Mouse (Mus musculus) heart, embryonic 14.5 days (tissue): ENCODE measurements around the gene Cnfn. TPM values are rescaled to one million over a fixed set of nuclear protein-coding genes. Genes with fewer than 3 reads are reported as not detected.

ENCODE experiments used
- ATAC-seq: fragments of 200-750 bp; cut with Nextera tagmentation; 2 replicates; pipeline ENCODE4 v1.8.0; 2017; ENCODE audit warnings: low read depth, moderate TSS enrichment; ENCODE audit not compliant: insufficient number of reproducible peaks, insufficient read depth, low FRiP score
- H3K27ac ChIP-seq, 2 experiments: fragments of 200-500 bp in 1 of 2; fragments of 300-500 bp in 1 of 2; sonication (generic) in 1 of 2; replicated peaks in 1 of 2; 2 replicates each; pipeline ENCODE4 v1.5.1; 2012 to 2014; ENCODE audit warnings: low read depth in 2 of 2, low read length in 2 of 2, control low read depth in 1 of 2, mild to moderate bottlenecking in 1 of 2, mixed read lengths in 1 of 2; ENCODE audit not compliant: control insufficient read depth in 1 of 2, insufficient read depth in 1 of 2
- H3K27me3 ChIP-seq: fragments of 300-500 bp; sonication (generic); 2 replicates; pipeline ENCODE4 v1.6.1; 2014; ENCODE audit warnings: mild to moderate bottlenecking, low read length, control low read depth; ENCODE audit not compliant: control insufficient read depth, insufficient read depth
- H3K36me3 ChIP-seq: fragments of 300-500 bp; sonication (generic); 2 replicates; pipeline ENCODE4 v1.6.1; 2014; ENCODE audit warnings: mild to moderate bottlenecking, control low read depth, low read length, mixed read lengths; ENCODE audit not compliant: control insufficient read depth, insufficient read depth
- H3K4me1 ChIP-seq, 2 experiments: fragments of 200-500 bp in 1 of 2; fragments of 300-500 bp in 1 of 2; sonication (generic) in 1 of 2; 2 replicates each; pipeline ENCODE4 v1.6.1; 2012 to 2014; ENCODE audit warnings: low read length in 2 of 2, control low read depth in 1 of 2, mixed read lengths in 1 of 2; ENCODE audit not compliant: control insufficient read depth in 2 of 2, insufficient read depth in 2 of 2
- H3K4me2 ChIP-seq: fragments of 300-500 bp; sonication (generic); 2 replicates; pipeline ENCODE4 v1.6.1; 2014; ENCODE audit warnings: mild to moderate bottlenecking, low read length
- H3K4me3 ChIP-seq, 2 experiments: fragments of 200-500 bp in 1 of 2; fragments of 300-500 bp in 1 of 2; sonication (generic) in 1 of 2; 2 replicates each; pipeline ENCODE4 v1.5.1; 2012 to 2014; ENCODE audit warnings: low read length in 2 of 2, mild to moderate bottlenecking in 2 of 2, control low read depth in 1 of 2, low read depth in 1 of 2, moderate library complexity in 1 of 2; ENCODE audit not compliant: control insufficient read depth in 1 of 2, insufficient read depth in 1 of 2
- H3K9ac ChIP-seq: fragments of 300-500 bp; sonication (generic); 2 replicates; pipeline ENCODE4 v1.6.1; 2014; ENCODE audit warnings: mild to moderate bottlenecking, low read length
- H3K9me3 ChIP-seq: fragments of 300-500 bp; sonication (generic); 2 replicates; pipeline ENCODE4 v1.6.1; 2016; ENCODE audit warnings: low read length, control low read depth; ENCODE audit not compliant: control insufficient read depth
- WGBS: fragments of 180-500 bp; shearing (Covaris S2); extraction: QIAGEN DNeasy Blood & Tissue Kit; methylation state at CpG from one replicate; pipeline ENCODE4 v1.1.7; 2014; 5-methylcytosine and 5-hydroxymethylcytosine counted together
- polyA plus RNA-seq: library from polyadenylated mRNA; unstranded; fragments of >200 nt; fragmentation: Nextera tagmentation; extraction: Ambion mirVana; gene quantifications from 2 replicates; pipeline ENCODE4 v1.2.1, GENCODE M21; 2014

Cnfn gene
- polyA plus RNA-seq, 1 experiment from 2014 or later = not detected

GRCm38 (mm10) chr7:25388916-25389315 lies 19.4 kb upstream of the Cnfn start:
- Histone ChIP-seq H3K4me2 (no peak overlapping the region), H3K27ac (no peak overlapping the region), H3K9me3 (no peaks in the 10 kb centered on the region), H3K4me1 (peaks cover 35 to 41% of the 10 kb centered on the region in 2 experiments), H3K9ac (no peak overlapping the region), H3K27me3 (no peaks in the 10 kb centered on the region), H3K36me3 (peaks cover 38% of the 10 kb centered on the region), H3K4me3 (no peak overlapping the region)
- WGBS = 67% methylated on average over 7 of the region's 7 CpGs
- no peak for ATAC-seq

- H3K4me1 ChIP-seq = peaks cover 33 to 38% of the 10 kb centered on the region in 2 experiments
- WGBS = 89% methylated on average over 18 of the region's 18 CpGs
- H3K9ac ChIP-seq = no peak overlapping the region
- H3K36me3 ChIP-seq = peaks cover 47% of the 10 kb centered on the region
- no peak overlapping the region for H3K4me2 ChIP-seq
- H3K27ac ChIP-seq = no peak overlapping the region
- H3K9me3 ChIP-seq = no peaks in the 10 kb centered on the region
- H3K4me3 ChIP-seq = no peak overlapping the region
- no peaks in the 10 kb centered on the region for H3K27me3 ChIP-seq
- ATAC-seq = no peak
Observed at GRCm38 (mm10) chr7:25387811-25388440, 18.4 kb upstream of the Cnfn start.

GRCm38 (mm10) chr7:25385850-25386555 lies 16.5 kb upstream of the Cnfn start:
- H3K27me3 ChIP-seq = no peaks in the 10 kb centered on the region
- 49% methylated on average over 12 of the region's 12 CpGs for WGBS
- H3K27ac ChIP-seq = peak overlapping the region; percentile 63 to 76
- peak; percentile 76 for ATAC-seq
- peak overlapping the region; percentile 55 for H3K9ac ChIP-seq
- peaks cover 32 to 38% of the 10 kb centered on the region in 2 experiments for H3K4me1 ChIP-seq
- no peak overlapping the region for H3K4me3 ChIP-seq
- peak overlapping the region; percentile 28 for H3K4me2 ChIP-seq
- peaks cover 63% of the 10 kb centered on the region for H3K36me3 ChIP-seq
- H3K9me3 ChIP-seq = no peaks in the 10 kb centered on the region

GRCm38 (mm10) chr7:25385259-25385658 lies 15.7 kb upstream of the Cnfn start:
- H3K4me1 ChIP-seq = peaks cover 29 to 39% of the 10 kb centered on the region in 2 experiments
- H3K9me3 ChIP-seq = no peaks in the 10 kb centered on the region
- H3K27ac ChIP-seq = peak overlapping the region in 1 of 2 experiments; percentile 76; a peak in 2 of 4 replicates
- WGBS = 89% methylated on average over 12 of the region's 12 CpGs
- H3K27me3 ChIP-seq = no peaks in the 10 kb centered on the region
- no peak overlapping the region; the same call in 1 of the 2 replicates for H3K9ac ChIP-seq
- peak overlapping the region; percentile 28; the same call in 1 of the 2 replicates for H3K4me2 ChIP-seq
- ATAC-seq = no peak
- H3K36me3 ChIP-seq = peaks cover 63% of the 10 kb centered on the region
- no peak overlapping the region for H3K4me3 ChIP-seq

GRCm38 (mm10) chr7:25384818-25385217 lies 15.3 kb upstream of the Cnfn start:
- 87% methylated on average over 9 of the region's 9 CpGs for WGBS
- H3K36me3 ChIP-seq = peaks cover 63% of the 10 kb centered on the region
- no peak for ATAC-seq

GRCm38 (mm10) chr7:25384318-25384717 lies 14.8 kb upstream of the Cnfn start:
- ATAC-seq = no peak
- Histone ChIP-seq H3K9ac (no peak overlapping the region), H3K4me1 (peaks cover 24 to 33% of the 10 kb centered on the region in 2 experiments), H3K9me3 (no peaks in the 10 kb centered on the region), H3K27me3 (no peaks in the 10 kb centered on the region), H3K4me3 (no peak overlapping the region), H3K36me3 (peaks cover 63% of the 10 kb centered on the region), H3K4me2 (no peak overlapping the region), H3K27ac (no peak overlapping the region)
- 83% methylated on average over 13 of the region's 13 CpGs for WGBS

More at GRCm38 (mm10) chr7:25384818-25385217, 15.3 kb upstream of the Cnfn start:
- peaks cover 26 to 37% of the 10 kb centered on the region in 2 experiments for H3K4me1 ChIP-seq
- H3K4me2 ChIP-seq = no peak overlapping the region
- no peak overlapping the region for H3K27ac ChIP-seq
- H3K4me3 ChIP-seq = no peak overlapping the region
- H3K9me3 ChIP-seq = no peaks in the 10 kb centered on the region
- no peaks in the 10 kb centered on the region for H3K27me3 ChIP-seq
- H3K9ac ChIP-seq = no peak overlapping the region

GRCm38 (mm10) chr7:25383891-25384290 lies 14.4 kb upstream of the Cnfn start:
- Histone ChIP-seq H3K4me1 (peaks cover 25 to 36% of the 10 kb centered on the region in 2 experiments), H3K27ac (no peak overlapping the region), H3K4me3 (no peak overlapping the region), H3K9me3 (no peaks in the 10 kb centered on the region), H3K36me3 (peaks cover 63% of the 10 kb centered on the region), H3K27me3 (no peaks in the 10 kb centered on the region), H3K4me2 (no peak overlapping the region), H3K9ac (no peak overlapping the region)
- ATAC-seq = no peak
- 67% methylated on average over 4 of the region's 4 CpGs for WGBS
